Mouse (Mus musculus) bone marrow, adult 2 months (tissue): ENCODE results near the gene Gm8113. TPM values are rescaled to one million over a fixed set of nuclear protein-coding genes. Genes with fewer than 3 reads are reported as not detected.
"Not testable (repeated sequence)": the region's sequence is repeated elsewhere in the genome, so short reads cannot be mapped to it uniquely, and the experiment has no call there.

Source experiments
- H3K27ac ChIP-seq: fragments of 200-500 bp; 2 replicates; pipeline ENCODE4 v1.5.1; 2012; ENCODE audit warnings: low read depth, mild to moderate bottlenecking, control low read depth, inconsistent platforms, low read length; ENCODE audit not compliant: control insufficient read depth, poor library complexity, insufficient read depth
- H3K4me1 ChIP-seq: fragments of 200-500 bp; 2 replicates; pipeline ENCODE4 v1.6.1; 2011; ENCODE audit warnings: low read length; ENCODE audit not compliant: control insufficient read depth, insufficient read depth
- H3K4me3 ChIP-seq: fragments of 200-500 bp; replicated peaks from 2 replicates; pipeline ENCODE3; 2011; ENCODE audit warnings: mild to moderate bottlenecking, low read depth, low read length, control low read depth; ENCODE audit not compliant: control insufficient read depth
- CTCF ChIP-seq: fragments of 200-500 bp; IDR thresholded peaks from 2 replicates; pipeline ENCODE4 v1.5.1; 2011; ENCODE audit warnings: low read length, control low read depth; ENCODE audit not compliant: control insufficient read depth, insufficient read depth
- whole genome bisulfite sequencing: fragments of 180-500 bp; shearing (Covaris S2); methylation state at CpG from one replicate; pipeline ENCODE4 v1.1.7; 2018; 5-methylcytosine and 5-hydroxymethylcytosine counted together
- polyA plus RNA-seq: library from polyadenylated mRNA; stranded (reverse); fragments of >200 nt; gene quantifications from 2 replicates; pipeline ENCODE4 v1.2.4, GENCODE M21; 2011; ENCODE audit warnings: low replicate concordance; ENCODE audit not compliant: missing spikeins, insufficient read depth, insufficient read length

The Gm8113 gene
- polyA plus RNA-seq, 1 experiment, result 4.8 TPM

GRCm38 (mm10) chr14:43932991-43933390, 7.8 kb downstream of the Gm8113 start:
- not testable (repeated sequence) for H3K4me1 ChIP-seq, H3K27ac ChIP-seq, H3K4me3 ChIP-seq
- peak; percentile 28; the same call in 1 of the 2 replicates for TF ChIP-seq CTCF
- WGBS, result 11% methylated on average over 8 of the region's 8 CpGs

DNA sequence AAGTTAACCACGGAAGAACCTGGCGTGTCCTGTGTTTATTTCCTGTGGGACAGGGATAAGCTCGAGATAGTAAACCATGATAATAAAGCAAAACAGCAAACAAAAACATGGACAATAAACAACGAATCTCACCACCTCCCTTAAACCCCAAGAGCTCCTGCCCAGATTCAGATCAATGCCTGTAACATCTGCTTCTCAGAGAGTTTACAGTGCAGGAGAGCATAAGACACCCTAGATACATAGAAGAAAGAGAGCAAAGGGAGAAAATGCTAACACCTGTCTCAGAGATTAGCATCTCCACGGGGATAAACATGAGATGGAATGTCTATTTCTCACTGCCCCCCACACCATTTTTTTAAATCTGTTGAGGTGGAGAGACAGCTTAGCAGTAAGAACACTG, 8.2 kb downstream of the Gm8113 start:
- not testable (repeated sequence) for H3K4me1 ChIP-seq, H3K4me3 ChIP-seq, H3K27ac ChIP-seq
- whole genome bisulfite sequencing, result 56% methylated on average over 5 of the region's 5 CpGs

DNA sequence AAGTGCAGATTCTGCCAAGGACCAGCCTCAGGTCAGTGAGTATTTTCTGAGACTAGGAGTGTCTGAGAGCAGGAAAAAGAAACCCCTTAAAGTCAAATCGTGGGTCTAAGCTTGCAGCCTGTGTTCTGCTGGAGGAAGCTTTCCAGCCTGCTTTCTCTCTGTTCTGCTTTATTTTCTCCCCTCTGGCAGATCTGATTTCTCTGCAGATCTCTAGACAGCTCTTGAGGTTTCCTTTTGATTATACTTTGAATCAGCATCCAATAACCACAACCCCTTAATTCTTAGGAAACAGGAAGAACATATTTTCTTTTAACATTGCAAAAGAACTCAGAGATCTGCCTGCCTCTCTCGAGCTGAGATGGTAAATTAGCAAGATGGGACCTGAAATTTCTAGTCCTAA, 28.2 kb downstream of the Gm8113 start:
- not testable (repeated sequence) for H3K4me3 ChIP-seq, H3K4me1 ChIP-seq
- WGBS, result 2% methylated on average over 2 of the region's 2 CpGs

DNA sequence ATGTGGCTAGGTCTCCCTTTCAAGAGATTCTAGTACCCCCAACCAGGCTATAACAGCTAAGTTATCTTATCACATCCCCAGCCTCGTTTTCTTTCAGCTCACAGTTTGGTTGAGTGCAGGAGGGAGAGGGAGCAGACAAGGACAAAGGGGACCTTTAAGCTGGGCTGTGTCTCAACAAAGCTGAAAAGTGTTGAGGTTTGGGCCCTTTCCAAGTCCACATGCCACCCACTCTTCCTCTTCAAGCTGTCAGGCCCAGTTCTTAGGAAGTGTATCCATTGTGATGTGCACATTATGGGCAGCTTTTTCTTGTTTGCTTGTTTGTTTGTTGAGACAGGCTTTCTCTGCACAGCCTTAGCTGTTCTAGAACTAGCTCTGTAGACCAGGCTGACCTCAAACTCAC, 29.9 kb downstream of the Gm8113 start:
- H3K4me1 ChIP-seq, H3K27ac ChIP-seq, H3K4me3 ChIP-seq: not testable (repeated sequence)
- WGBS, result no CpG with 5 or more reads among the region's 1 CpGs

More for the DNA sequence above, 28.2 kb downstream of the Gm8113 start:
- not testable (repeated sequence) for H3K27ac ChIP-seq

DNA sequence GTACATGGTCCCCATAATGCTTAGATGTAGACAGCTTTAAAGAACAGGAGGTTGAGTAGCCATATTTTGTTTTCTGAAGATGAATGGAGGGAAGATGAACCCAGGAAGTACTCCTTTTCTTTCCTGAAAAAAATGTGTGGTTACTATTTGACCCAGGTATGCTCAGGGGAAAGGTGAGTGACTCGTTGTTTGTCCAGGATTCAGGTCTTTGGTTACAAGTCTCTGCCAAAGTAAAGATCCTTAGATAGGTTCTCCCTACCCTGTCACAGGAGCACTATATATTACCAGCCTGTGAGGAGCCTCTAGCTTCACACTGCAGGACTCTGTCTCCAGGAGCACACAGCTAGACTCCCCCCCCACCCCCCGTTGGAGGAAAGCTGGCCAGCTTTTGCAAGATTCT, 31.6 kb downstream of the Gm8113 start, which contains the start of gene Ang5:
Gene Ang5, plus strand, starts transcription at position 301 of the 400 bp plus-strand sequence.
- not testable (repeated sequence) for H3K27ac ChIP-seq, H3K4me1 ChIP-seq, H3K4me3 ChIP-seq
- no CpG with 5 or more reads among the region's 2 CpGs for WGBS

Other genes starting within 250 kb of the Gm8113 start
- not detected in 2 replicates for gene Gm8165, start 248.2 kb upstream of the Gm8113 start, polyA plus RNA-seq
- 7.5 and 9.6 TPM in 2 replicates for gene Gm7324, start 227.6 kb upstream of the Gm8113 start, polyA plus RNA-seq
- gene Gm16506, start 197.9 kb upstream of the Gm8113 start, polyA plus RNA-seq, result not detected in 2 replicates
- not detected in 2 replicates for gene Gm6526, start 177.5 kb upstream of the Gm8113 start, polyA plus RNA-seq
- not detected in 2 replicates for gene Gm8180, start 140.6 kb upstream of the Gm8113 start, polyA plus RNA-seq
- 3.0 and 22.3 TPM in 2 replicates for gene Ear1, start 49.9 kb upstream of the Gm8113 start, polyA plus RNA-seq
- not detected in 2 replicates for gene Ear10, start 1.8 kb upstream of the Gm8113 start, polyA plus RNA-seq
- gene Ang5, start 31.7 kb downstream of the Gm8113 start, polyA plus RNA-seq, result not detected in 2 replicates
- gene Ang6, start 76.9 kb downstream of the Gm8113 start, polyA plus RNA-seq, result not detected in 2 replicates
- 13.7 and 37.7 TPM in 2 replicates for gene Ear2, start 177.3 kb downstream of the Gm8113 start, polyA plus RNA-seq
- not detected in 2 replicates for gene Gm3327, start 198.5 kb downstream of the Gm8113 start, polyA plus RNA-seq